Mouse (Mus musculus): ENCODE measurements around the gene Bcas2.
"Not testable (repeated sequence)": the region's sequence is repeated elsewhere in the genome, so short reads cannot be mapped to it uniquely, and the experiment has no call there.

Gene Bcas2

GRCm38 (mm10) chr3:103214593-103215285 is 43.3 kb downstream of the Bcas2 start:
- no peak for DNase-seq (ENCODE audit: low spot score in 2 of 2)

GRCm38 (mm10) chr3:103215399-103215798 is 43.9 kb downstream of the Bcas2 start:
- DNase-seq (ENCODE audit: low spot score in 2 of 2): not testable (repeated sequence)

- DNase-seq (ENCODE audit: low spot score in 2 of 2): peak in 1 of 2 experiments; percentile 8
Measured at GRCm38 (mm10) chr3:103221435-103221834, 50.0 kb downstream of the Bcas2 start.

GRCm38 (mm10) chr3:103223752-103224151 is 52.3 kb downstream of the Bcas2 start:
- no peak for DNase-seq (ENCODE audit: low spot score in 2 of 2)

GRCm38 (mm10) chr3:103224231-103224765 is 52.8 kb downstream of the Bcas2 start:
- no peak for DNase-seq (ENCODE audit: low spot score in 2 of 2)

- DNase-seq (ENCODE audit: low spot score in 2 of 2): no peak
Measured at GRCm38 (mm10) chr3:103227729-103228128, 56.3 kb downstream of the Bcas2 start.
